Mouse (Mus musculus) limb, embryonic 13.5 days (tissue): ENCODE measurements at regions not wholly inside any gene's neighbourhood (a gene's known extent, or its start where the extent isn't known, plus 50 kb on each side); places are given as distances from the start of the nearest gene placed in this dataset.

Experiments
- ATAC-seq: fragments of 200-750 bp; cut with Nextera tagmentation; 2 replicates; pipeline ENCODE4 v1.8.0; 2017; ENCODE audit warnings: low read depth, moderate number of reproducible peaks, moderate TSS enrichment; ENCODE audit not compliant: low FRiP score
- H3K27ac ChIP-seq: fragments of 300-500 bp; sonication (generic); 2 replicates; pipeline ENCODE4 v1.5.1; 2015; ENCODE audit warnings: inconsistent platforms, mild to moderate bottlenecking, moderate library complexity
- H3K27me3 ChIP-seq: fragments of 300-500 bp; sonication (generic); 2 replicates; pipeline ENCODE4 v1.6.1; 2015; ENCODE audit warnings: mild to moderate bottlenecking, inconsistent platforms
- H3K36me3 ChIP-seq: fragments of 300-500 bp; sonication (generic); 2 replicates; pipeline ENCODE4 v1.6.1; 2015; ENCODE audit warnings: inconsistent platforms, mild to moderate bottlenecking, moderate library complexity
- H3K4me1 ChIP-seq: fragments of 300-500 bp; sonication (generic); 2 replicates; pipeline ENCODE4 v1.6.1; 2015; ENCODE audit warnings: inconsistent platforms
- H3K4me2 ChIP-seq: fragments of 300-500 bp; sonication (generic); replicated peaks from 2 replicates; pipeline ENCODE4 v1.6.1; 2015; ENCODE audit warnings: inconsistent platforms, mild to moderate bottlenecking, moderate library complexity
- H3K4me3 ChIP-seq: fragments of 300-500 bp; sonication (generic); 2 replicates; pipeline ENCODE4 v1.5.1; 2015; ENCODE audit warnings: moderate library complexity, mild to moderate bottlenecking, inconsistent platforms
- H3K9ac ChIP-seq: fragments of 300-500 bp; sonication (generic); 2 replicates; pipeline ENCODE4 v1.6.1; 2015; ENCODE audit warnings: mild to moderate bottlenecking, inconsistent platforms
- H3K9me3 ChIP-seq: fragments of 300-500 bp; sonication (generic); 2 replicates; pipeline ENCODE4 v1.6.1; 2016; ENCODE audit warnings: inconsistent platforms
- whole genome bisulfite sequencing: fragments of 180-500 bp; shearing (Covaris S2); methylation state at CpG from one replicate; pipeline ENCODE4 v1.1.7; 2015; 5-methylcytosine and 5-hydroxymethylcytosine counted together

DNA sequence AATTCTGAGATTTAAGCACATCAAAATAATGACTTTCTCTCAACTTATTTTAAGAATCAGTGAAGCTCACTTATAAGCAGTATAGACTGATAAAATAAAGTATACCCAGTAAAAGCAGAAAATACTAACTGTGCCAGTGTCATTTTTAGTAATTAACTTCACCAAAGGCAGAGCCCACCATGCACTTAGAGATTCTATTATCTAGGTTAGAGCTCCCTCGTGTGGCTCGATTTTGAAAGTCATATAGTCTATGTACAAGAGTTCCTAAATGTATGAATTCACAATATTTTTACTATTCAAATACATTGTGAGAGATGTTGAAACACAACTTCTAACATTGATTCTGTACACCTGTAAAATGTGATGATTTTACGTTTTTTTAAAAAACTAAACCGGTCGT lies 589.3 kb downstream of the Kcnj3 start:
- WGBS, result 6% methylated on average over 5 of the region's 5 CpGs

DNA sequence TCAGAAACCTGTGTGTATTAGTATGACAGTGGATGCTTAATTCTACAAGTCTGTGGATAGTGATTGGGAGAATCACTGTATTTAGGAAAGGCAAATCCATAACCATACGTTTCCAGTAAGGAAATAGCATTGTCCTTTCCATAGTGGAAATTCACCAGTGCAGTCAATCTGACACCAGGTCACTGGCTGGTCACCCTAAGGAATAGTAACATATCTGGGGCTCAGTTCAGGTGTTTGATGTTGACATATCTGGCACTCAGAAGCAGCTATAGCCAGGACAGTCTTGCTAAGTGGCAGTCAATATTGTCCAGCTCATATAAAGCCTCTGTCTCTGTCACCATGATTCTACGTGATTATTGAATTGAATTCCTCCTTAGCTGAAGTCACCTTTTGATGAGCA lies 593.2 kb downstream of the Kcnj3 start:
- no peak overlapping the region for H3K9ac ChIP-seq
- 76% methylated on average over 2 of the region's 2 CpGs for WGBS
- H3K4me1 ChIP-seq, result no peaks in the 10 kb centered on the region
- no peak for ATAC-seq
- no peaks in the 10 kb centered on the region for H3K36me3 ChIP-seq
- H3K27ac ChIP-seq, result no peak overlapping the region
- no peak overlapping the region for H3K4me2 ChIP-seq
- H3K4me3 ChIP-seq, result no peak overlapping the region
- H3K27me3 ChIP-seq, result no peaks in the 10 kb centered on the region
- H3K9me3 ChIP-seq, result no peaks in the 10 kb centered on the region

More for the DNA sequence above, 589.3 kb downstream of the Kcnj3 start:
- H3K9me3 ChIP-seq, result no peaks in the 10 kb centered on the region
- ATAC-seq, result peak; percentile 67; the same call in 1 of the 2 replicates
- H3K36me3 ChIP-seq, result no peaks in the 10 kb centered on the region
- no peak overlapping the region for H3K9ac ChIP-seq
- no peaks in the 10 kb centered on the region for H3K4me1 ChIP-seq
- H3K27ac ChIP-seq, result no peak overlapping the region
- H3K27me3 ChIP-seq, result no peaks in the 10 kb centered on the region
- no peak overlapping the region for H3K4me2 ChIP-seq
- no peak overlapping the region for H3K4me3 ChIP-seq
